Mouse (Mus musculus) heart, adult 2 months (tissue): ENCODE results near the gene Slc12a5.

Experiments used
- CTCF ChIP-seq: fragments of 200-600 bp; IDR thresholded peaks from 2 replicates; pipeline ENCODE4 v1.8.1; 2022; ENCODE audit warnings: antibody characterized with exemption, mild to moderate bottlenecking, moderate library complexity
- EP300 ChIP-seq: fragments of 200-500 bp; IDR thresholded peaks from 2 replicates; pipeline ENCODE4 v1.6.1; 2011; ENCODE audit warnings: low read depth, low read length, control low read depth; ENCODE audit not compliant: insufficient read depth
- POLR2A ChIP-seq: fragments of 200-500 bp; IDR thresholded peaks from 2 replicates; pipeline ENCODE4 v1.6.1; 2011; ENCODE audit warnings: mild to moderate bottlenecking, low read depth, low read length, control low read depth; ENCODE audit not compliant: insufficient read depth

GRCm38 (mm10) chr2:165001958-165002357, 41.4 kb downstream of the Slc12a5 start:
- TF ChIP-seq CTCF (no peak), POLR2A (no peak), EP300 (no peak)
